Mouse (Mus musculus) kidney, adult 18-20 months (tissue): ENCODE results near the gene Clec2d.
"Not testable (repeated sequence)": the region's sequence is repeated elsewhere in the genome, so short reads cannot be mapped to it uniquely, and the experiment has no call there.

Experiments used
- DNase-seq: peaks from one replicate; pipeline ENCODE4 v3.0.0; 2021

Clec2d gene

DNA sequence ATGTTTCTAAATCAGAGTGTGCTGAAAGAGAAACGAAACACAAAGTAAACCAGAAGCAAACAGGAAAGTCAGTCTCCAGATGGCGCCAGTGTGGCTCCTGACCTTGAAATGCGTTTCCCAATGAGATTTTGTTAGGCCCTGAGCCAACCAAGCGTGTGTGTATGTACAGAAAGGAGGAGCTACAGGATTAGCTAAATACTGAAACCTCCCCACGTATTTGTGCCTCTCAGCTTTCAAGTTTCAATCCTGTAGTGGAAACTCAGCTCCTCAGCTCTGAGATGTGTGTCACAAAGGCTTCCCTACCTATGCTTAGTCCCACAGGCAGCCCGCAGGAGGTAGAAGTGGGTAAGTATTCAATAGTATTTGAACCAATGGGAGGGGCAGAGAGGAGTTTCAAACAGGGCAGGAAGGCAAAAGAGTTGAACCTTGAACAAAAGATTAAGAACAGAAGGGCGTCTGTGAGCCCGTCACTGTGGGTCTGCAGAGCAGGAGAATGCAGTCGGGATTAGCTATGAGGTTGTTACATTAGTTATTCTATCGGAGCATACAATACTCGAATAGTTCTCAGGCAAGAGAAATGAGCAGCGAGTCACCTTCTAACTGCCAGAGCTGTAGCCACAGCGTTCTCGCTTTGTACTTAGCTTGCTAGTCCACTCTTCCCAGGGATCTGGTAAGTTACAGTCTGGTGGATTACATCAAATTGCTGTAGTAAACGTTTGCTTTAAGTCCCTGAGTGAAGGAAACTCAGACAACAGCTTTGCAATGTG lies at the start of gene Clec2d:
Clec2d (plus strand) TSS at position 213 of the 767 bp plus-strand sequence.
- peak; percentile 86 for DNase-seq

DNA sequence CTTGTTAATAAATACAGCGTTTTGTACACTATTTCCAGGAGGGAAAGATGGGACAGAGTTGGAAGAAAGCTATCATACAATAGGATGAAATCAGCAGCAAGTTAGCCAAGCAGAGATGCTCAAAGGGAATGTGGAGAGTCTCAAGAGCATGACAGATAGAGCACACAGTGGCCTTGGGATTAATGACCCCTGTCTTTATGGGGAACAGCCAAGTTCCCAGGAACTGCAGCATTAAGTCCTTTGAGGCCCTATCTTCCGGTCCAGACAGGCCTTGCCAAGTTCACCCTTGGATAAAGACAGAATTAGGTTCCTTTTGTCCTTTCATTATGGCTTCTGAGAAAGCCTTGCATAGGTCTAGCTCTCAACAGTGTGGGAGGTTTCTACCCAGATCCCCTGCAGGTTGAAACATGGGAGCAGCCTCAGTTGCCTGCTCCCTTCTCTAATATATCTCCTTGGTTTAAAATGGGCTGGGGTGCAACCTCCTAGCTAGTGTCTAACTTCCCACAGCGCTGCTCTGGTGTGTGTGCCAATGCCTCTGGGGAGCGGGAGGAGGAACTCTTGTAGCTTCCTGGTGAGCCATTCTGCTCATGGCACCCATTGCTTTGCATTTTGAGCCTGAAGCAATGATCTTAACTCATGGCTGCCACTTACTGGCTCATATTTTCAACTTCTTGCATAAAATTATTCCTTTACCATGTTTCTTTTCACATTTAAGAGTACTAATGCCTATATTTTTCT lies 47.6 kb upstream of the Clec2d start:
- no peak for DNase-seq

DNA sequence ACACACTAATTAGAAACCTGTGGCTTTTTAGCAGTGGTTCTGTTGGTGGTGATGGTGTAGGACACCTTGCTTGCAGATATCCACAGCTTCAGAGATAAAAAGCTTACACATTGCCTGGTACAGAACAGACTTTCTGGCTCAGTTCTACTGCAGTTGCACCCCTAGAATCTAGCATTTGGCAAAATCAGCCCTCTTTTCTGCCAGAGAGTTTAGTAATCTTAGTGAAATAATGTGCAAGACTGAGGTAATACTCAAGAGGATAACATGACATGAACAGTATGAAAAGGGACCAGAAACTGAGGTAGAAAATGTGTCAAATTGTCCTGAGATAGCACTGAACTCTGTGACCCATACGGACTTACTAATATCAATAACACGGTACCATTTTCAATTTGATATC lies 33.6 kb upstream of the Clec2d start:
- DNase-seq = no peak

DNA sequence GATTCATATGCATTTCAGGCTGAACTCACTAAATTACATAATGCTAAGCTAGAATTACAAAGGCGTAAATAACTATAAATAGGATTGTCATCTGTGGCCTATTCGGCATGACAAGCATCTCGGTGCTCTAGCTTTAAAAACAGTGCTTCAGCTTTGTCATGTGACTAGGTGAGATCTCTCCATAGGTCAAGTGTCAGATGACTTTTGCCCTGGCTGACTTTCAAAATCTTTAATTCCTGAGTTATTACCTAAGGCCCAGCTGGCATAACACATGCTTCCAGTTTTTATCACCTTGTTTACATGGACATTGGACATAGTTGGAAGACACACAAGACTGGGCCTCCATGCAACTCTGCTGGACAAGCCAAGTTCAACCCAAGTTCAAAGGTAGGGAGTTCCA lies 20.3 kb upstream of the Clec2d start:
- DNase-seq = peak; percentile 12

DNA sequence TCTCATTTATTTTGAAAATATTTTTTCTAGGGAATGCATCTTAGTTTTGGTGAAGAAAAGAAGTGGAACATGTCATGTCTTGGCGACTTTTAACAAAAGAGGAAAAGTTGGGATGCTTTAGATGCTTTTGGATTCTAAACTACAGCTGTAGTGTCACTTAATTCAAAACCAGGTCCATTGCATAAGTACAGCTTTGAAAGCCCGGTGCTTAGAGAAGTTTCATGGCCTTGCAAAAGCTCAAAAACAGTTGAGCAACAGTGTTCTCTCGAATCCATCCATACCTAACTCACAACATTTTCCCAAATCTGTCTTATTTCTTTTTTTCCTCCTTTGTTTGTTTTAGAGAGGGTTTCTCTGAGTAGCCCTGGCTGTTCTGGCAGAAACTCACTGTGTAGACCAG lies 19.3 kb upstream of the Clec2d start:
- DNase-seq = no peak

DNA sequence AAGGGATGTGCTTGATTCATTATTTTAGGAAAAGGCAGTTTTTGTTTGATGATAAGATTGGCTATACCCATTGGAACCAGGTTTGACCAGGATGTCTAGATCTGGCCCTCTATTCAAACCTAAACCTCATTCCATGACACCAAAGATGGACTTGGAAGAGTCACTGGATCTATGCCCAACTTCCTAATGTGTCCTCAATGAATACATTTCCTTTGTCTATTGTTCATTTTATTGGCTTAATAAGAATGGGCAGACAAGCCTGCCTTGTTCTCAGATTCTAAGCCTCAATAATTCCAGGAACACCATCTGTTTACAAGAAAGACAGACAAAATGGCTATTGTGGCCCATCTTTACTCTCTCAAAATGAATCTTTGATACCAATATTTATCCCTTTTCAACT lies 18.5 kb upstream of the Clec2d start:
- DNase-seq = no peak

DNA sequence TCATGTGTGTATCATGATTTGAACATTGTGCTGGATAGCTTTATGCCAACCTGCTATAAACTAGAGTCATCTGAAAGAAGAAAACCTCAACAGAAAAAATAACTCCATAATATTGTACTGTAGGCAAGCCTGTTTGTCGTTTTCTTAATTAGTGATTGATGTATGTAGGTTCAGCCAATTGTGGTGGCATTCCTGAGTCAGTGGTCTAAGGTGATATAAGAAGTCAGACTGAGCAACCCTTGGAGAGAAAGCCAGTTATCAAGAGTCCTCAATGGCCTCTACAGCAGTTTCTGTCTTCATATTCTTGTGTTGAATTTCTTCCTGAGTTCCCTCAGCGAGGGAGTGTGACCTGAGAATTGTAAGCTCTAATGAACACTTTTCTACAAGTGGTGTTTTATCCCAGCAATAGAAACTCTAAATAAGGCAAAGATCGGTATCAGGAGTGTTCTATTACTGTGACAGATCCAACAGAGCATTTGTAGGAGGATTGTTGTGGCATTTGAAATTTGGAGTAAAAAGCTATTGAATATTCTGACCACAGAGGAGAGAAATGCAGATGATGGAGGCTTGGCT lies 17.7 kb upstream of the Clec2d start:
- DNase-seq = no peak

DNA sequence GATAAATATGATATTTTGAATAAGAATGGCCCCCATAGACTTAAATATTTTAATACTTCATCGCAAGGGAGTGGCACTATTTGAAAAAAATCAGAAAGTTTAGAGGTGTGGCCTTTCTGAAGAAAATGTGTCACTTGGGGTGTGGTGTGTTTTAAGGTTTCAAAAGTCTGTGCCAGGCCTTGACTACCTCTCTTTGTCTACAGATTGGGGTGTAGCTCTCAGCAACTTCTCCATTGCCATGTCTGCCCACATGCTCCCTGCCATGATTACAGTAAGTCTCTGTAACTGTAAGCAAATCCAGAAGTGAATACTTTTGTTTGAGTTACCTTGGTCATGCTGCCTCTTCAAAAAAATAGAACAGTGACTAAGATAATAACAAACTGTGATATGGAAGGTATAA lies 16.8 kb upstream of the Clec2d start:
- DNase-seq = no peak

DNA sequence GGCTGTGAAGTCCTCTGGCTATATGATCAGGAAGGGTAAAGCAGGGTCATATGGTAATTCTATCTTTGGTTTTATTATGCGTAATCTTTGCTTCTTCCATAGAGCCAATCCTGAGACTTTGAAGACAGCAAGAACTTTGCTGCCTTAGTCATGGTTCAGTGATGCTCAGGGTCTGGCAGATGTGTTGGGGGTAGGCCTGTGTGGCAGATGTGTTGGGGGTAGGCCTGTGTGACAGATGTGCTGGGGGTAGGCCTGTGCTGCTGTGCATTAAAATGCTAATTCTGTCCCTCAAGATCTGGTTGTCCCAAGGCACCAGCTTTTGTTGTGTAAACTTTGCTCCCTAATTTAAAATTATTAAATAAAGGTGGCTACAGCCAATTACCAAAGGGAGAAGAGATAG lies 9.5 kb upstream of the Clec2d start:
- DNase-seq = no peak

DNA sequence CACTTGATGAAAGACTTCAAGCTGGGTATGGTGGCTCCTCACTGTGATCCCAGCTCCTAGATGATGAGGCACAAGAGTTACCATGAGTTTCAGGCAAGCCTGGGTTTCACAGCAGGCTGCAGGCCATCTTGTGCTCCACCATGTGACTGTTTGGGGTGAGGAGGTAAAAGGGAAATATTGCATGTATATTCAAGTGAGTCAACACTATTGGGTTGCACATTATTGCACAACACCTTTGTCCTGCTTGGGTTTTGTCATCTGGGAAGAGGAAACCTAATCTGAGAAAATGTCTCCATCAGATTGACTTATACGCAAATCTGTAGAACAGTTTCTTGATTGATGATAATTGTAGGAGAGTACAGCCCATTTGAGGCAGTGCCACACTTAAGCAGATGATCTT lies 8.7 kb upstream of the Clec2d start:
- no peak for DNase-seq

DNA sequence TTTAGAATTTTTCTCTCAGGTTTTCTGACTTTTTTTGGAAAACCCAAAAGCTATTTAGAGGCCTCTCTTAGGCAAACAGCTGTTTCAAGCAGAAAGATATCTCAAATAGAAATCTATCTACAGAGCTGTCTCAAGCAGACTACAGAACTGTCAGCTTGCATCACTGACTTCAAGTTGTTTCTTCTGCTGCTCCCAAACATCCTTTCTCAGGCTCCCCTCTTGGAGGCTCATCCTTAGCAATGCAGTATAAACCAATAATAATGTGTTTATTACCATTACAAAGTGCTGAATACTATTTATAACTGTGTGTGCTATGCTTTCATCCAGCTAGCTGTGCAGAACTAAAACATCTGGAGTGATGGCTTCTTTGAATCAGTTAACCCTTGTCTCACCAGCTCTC lies 5.6 kb upstream of the Clec2d start:
- no peak for DNase-seq

DNA sequence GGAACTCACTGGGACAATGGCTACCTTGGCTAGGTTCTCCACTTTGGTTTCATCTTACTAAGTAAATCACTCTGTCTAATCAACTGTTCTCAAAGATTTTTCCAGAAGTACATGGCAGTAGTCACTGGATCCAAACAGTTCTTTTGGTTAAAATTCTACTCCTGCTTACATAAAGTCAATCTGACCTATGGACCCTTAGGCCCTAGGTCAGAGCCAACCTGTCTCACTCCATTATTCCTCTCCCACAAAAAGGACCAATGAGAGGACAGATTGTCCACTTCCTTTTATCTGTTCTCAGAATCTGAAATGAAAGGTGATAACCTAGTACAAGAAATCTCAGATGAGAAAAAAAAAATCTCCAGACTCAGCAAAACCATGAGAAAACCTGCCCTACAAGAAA lies 4.8 kb upstream of the Clec2d start:
- DNase-seq = no peak

DNA sequence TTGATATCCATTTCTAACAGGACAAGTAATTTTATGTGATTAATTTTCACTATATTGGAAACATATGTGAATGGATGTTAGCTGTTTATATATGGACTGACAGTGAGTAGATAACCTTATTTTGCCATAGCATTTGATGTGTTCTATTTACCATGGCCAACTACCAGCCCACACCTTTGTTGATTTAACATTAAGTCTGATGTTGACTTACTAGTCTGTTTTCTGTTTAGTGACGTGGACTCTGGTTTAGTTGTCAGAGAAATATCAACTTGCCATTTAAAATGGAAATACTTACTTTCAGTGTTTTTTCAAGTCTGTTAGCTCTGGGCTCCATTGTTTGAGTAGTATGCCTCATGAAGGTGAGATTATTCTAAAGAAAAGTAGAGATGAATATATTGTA lies 3.8 kb upstream of the Clec2d start:
- DNase-seq = no peak

DNA sequence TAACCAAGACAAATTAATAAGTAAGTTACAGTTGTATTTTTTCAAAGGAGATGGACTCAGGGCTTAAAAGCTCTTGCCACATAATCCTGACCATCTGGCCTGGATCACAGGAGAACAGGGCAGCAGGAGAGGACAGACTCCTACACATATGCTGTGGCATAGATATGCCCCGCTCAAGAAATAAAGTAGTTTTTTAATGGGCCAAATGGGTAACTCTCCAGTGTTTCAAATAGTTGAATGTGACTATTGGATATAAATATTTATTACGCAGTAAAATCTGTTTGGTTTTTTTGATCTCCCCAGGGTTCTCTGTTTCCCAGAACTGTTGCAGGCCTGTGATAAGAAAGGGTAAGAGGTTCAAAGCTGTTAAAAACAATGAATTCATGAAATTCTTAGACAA lies 1.1 kb upstream of the Clec2d start:
- no peak for DNase-seq

DNA sequence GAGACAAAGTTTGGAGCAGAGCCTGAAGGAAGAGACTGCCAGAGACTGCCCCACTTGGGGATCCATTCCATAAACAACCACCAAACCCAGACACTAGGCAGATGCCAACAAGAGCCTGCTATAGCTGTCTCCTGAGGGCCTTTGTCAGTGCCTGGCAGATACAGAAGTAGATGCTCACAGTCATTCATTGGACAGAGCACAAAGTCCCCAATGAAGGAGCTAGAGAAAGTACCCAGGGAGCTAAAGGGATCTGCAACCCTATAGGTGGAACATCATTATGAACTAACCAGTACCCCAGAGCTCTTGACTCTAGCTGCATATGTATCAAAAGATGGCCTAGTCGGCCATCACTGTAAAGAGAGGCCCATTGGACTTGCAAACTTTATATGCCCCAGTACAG lies 584 bp upstream of the Clec2d start:
- DNase-seq = not testable (repeated sequence)

DNA sequence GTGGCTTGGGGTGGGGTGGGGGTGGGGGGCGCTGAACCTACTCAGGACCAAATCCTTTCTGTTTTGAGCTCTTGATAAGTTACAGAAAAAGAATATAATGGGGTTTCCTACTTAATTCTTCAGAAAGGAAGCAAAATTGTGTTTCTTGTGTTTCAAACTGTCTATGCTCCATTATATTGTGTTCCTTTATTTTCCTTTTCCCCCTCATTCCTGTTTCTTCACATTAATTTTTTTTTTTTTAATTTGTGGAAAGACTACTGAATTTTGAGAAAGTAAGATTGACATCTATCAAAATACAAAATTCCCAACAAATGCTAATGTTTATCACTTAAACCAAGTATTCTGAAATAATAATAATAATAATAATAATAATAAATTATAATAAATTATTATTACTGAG lies 834 bp downstream of the Clec2d start:
- no peak for DNase-seq

DNA sequence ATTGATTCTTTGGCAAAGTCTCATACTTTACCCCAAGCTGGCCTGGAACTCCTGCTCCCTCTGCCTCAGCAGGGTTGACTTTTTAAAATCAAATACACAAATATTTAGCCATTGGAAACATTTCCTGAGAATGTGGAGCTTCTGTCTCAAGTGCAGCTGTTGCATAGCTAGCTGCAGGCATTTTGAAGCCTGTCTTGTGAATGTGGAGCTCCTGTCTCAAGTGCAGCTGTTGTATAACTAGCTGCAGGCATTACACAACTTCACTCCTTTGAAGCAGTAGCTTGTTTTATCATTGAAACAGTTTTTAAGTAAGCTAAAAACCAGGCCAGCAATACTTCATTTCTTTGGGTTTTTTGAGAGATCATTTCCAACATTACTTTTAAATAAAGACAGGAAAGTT lies 1.3 kb downstream of the Clec2d start:
- DNase-seq = no peak

DNA sequence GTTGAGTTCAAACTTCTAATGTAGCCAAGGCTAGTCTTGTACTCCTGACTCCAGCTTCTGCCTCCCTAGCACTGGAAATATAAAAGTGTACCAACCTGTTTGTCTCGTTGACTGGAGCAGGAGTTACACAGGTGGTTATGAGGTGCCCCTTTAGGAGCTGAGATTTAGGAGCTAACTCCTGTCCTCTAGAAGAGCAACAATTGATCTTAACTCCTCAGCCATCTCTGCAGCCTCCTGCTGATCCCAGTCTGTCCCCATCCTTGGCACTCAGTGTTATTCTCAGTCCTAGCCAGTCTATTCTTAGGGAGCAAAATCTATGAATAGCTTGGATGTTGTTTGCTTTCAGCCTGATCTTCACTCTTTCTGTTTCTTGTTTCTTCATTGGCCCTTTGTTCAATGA lies 2.1 kb downstream of the Clec2d start:
- DNase-seq = no peak

DNA sequence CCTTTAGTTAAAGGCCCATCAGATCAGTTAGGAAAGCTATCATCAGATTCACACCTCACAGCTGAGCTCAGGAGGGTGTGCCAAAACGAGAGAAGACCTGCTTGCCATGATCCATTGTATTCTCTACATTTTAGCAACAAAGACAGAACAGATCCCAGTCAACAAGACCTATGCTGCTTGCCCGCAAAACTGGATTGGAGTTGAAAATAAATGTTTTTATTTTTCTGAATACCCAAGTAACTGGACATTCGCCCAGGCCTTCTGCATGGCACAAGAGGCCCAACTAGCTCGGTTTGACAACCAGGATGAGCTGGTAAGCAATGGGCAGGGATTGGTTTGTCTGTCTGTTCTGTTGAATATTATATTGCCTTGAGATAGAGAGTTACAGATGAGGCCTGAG lies 3.6 kb downstream of the Clec2d start:
- not testable (repeated sequence) for DNase-seq

DNA sequence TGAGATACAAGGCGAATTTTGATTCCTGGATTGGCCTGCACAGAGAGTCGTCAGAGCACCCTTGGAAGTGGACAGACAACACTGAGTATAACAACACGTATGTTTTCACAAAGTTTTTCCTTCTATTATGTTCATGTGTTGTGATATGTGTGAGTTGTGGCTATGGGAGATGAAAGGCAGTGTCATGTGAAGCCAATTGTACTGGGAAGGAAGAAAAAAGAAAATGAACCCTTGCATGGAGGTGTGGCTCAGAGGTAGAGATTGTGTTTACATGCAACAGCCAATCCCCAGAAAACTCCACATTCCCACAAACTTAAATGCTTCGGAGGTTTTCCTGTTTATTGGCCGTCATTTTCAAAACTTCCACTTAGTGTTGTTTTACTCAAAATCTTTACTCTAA lies 4.4 kb downstream of the Clec2d start:
- DNase-seq = no peak

DNA sequence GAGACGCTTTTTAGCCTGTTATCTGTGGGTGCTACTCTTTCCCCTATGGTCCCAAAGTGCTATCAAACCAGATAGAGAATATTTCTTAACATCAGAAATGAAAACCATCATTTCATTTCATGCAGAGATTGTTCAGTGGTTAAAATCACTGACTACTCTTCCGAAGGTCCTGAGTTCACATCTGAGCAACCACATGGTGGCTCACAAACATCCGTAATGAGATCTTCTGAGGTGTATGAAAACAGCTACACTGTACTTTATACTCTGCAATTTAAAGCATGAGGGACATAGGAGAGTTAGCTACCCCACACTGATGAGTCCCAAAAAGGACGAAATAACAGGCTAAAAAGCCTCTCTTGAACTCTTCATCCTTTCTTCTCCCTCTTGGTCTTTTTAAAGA lies 5.6 kb downstream of the Clec2d start:
- no peak for DNase-seq

DNA sequence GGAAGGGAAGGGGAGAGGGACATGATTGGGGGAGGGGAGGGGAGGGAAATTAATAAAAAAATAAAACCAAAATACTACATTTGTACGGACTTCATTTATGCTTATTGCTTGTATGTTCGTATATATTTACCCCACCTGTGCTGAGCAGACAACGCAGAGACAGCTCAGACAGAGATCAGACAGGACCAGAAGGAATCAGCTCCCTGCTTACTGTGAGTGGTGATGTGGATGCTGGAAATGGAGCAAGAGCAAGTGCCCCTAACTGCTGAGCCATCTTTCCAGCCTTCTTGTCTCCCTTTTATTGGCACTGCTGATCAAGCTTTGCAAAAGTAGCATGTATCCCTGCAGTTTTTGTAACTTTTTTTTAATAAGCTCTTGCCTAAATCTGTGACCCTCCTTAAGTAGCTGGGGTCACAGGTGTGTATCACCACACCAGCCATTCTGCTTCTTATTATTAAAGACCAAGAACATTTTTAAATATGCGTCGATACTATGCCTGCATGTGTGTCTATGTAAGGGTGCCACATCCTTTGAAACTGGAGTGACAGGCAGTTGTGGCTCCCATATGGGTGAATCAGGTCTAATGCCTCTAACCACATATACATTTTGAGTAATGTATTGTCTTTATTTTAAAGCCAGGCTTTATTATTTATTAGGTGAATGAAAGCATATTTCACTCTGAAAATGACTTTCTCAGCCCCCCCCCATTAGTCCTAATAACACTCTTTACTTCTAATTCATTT lies 6.2 kb downstream of the Clec2d start:
- DNase-seq = no peak

DNA sequence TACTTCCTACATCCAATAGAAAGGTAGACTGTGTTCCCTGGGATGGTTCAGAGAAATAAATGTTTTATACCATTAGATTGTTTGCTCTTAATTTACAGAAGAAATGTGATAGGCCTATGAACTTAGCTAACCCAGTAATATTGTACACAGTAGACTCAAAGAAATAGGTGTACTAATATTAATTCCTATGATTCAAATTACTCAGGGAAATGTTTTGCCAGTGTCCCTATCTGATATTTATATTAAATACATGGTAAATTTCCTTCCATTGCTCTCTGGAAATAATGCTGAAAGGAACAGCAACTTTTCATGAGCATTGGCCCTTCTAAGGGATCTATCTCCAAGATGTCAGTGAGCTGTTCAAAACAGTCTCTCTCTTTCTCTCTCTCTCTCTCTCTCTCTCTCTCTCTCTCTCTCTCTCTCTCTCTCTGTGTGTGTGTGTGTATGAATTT lies 6.8 kb downstream of the Clec2d start:
- no peak for DNase-seq

DNA sequence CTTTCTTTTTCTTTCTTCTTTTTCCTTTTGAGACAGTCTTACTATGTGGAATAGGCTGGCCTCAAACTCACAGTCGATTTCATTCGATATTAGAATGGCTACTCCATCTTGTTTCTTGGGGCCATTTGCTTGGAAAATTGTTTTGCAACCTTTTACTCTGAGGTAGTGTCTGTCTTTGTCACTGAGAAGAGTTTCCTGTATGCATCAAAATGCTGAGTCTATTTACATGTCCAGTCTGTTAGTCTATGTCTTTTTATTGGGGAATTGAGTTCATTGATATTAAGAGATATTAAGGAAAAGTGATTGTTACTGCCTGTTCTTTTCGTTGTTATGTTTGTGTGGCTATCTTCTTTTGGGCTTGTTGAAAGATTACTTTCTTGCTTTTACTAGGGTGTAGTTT lies 7.4 kb downstream of the Clec2d start:
- not testable (repeated sequence) for DNase-seq
